Mouse (Mus musculus) ES-E14 (cell line): ENCODE results near the gene Mrpl2.

ENCODE experiments used
- CHD2 ChIP-seq: IDR thresholded peaks from 2 replicates; pipeline ENCODE4 v1.6.1; 2014; ENCODE audit warnings: mild to moderate bottlenecking, low read depth, low read length, inconsistent platforms
- HCFC1 ChIP-seq: IDR thresholded peaks from 2 replicates; pipeline ENCODE4 v1.6.1; 2012; ENCODE audit warnings: low read length, inconsistent platforms, borderline replicate concordance; ENCODE audit not compliant: insufficient read depth
- MAFK ChIP-seq: IDR thresholded peaks from 2 replicates; pipeline ENCODE4 v1.6.1; 2014; ENCODE audit warnings: mild to moderate bottlenecking, low read depth, low read length, inconsistent platforms; ENCODE audit not compliant: insufficient read depth
- ZC3H11A ChIP-seq: IDR thresholded peaks from 2 replicates; pipeline ENCODE4 v1.6.1; 2012; ENCODE audit warnings: low read depth, mild to moderate bottlenecking, inconsistent platforms, low read length, borderline replicate concordance
- ZNF384 ChIP-seq: IDR thresholded peaks from 2 replicates; pipeline ENCODE4 v1.6.1; 2012; ENCODE audit warnings: low read depth, low read length, inconsistent platforms

GRCm38 (mm10) chr17:46673850-46674529 is 28.0 kb downstream of the Mrpl2 start, which contains the start of gene Rrp36:
- TF ChIP-seq HCFC1, result no peak
- no peak for TF ChIP-seq CHD2
- no peak for TF ChIP-seq ZNF384
- TF ChIP-seq MAFK, result no peak
- no peak for TF ChIP-seq ZC3H11A
